Mouse (Mus musculus) hindbrain, embryonic 14.5 days (tissue): ENCODE measurements around the gene Nlrc5. TPM values are rescaled to one million over a fixed set of nuclear protein-coding genes. Genes with fewer than 3 reads are reported as not detected.

ENCODE experiments used
- ATAC-seq: fragments of 200-750 bp; cut with Nextera tagmentation; 2 replicates; pipeline ENCODE4 v1.8.0; 2017; ENCODE audit warnings: moderate number of reproducible peaks, mild to moderate bottlenecking, moderate TSS enrichment, moderate library complexity; ENCODE audit not compliant: low FRiP score
- DNase-seq: peaks from one replicate; pipeline ENCODE4 v3.0.0-alpha.2; 2015; ENCODE audit warnings: low spot score
- H3K27ac ChIP-seq: fragments of 300-500 bp; sonication (generic); 2 replicates; pipeline ENCODE4 v1.5.1; 2014; ENCODE audit warnings: mild to moderate bottlenecking, moderate library complexity
- H3K27me3 ChIP-seq: fragments of 300-500 bp; sonication (generic); 2 replicates; pipeline ENCODE4 v1.6.1; 2014; ENCODE audit warnings: mild to moderate bottlenecking, low read length, mixed read lengths; ENCODE audit not compliant: control insufficient read depth, insufficient read depth
- H3K36me3 ChIP-seq: fragments of 300-500 bp; sonication (generic); replicated peaks from 2 replicates; pipeline ENCODE4 v1.6.1; 2014; ENCODE audit not compliant: control insufficient read depth, insufficient read depth
- H3K4me1 ChIP-seq: fragments of 300-500 bp; sonication (generic); replicated peaks from 2 replicates; pipeline ENCODE4 v1.6.1; 2014; ENCODE audit warnings: antibody characterized with exemption, low read length, mixed read lengths; ENCODE audit not compliant: control insufficient read depth, insufficient read depth
- H3K4me2 ChIP-seq: fragments of 300-500 bp; sonication (generic); replicated peaks from 2 replicates; pipeline ENCODE4 v1.6.1; 2014; ENCODE audit warnings: mild to moderate bottlenecking, moderate library complexity
- H3K4me3 ChIP-seq: fragments of 300-500 bp; sonication (generic); replicated peaks from 2 replicates; pipeline ENCODE4 v1.5.1; 2014; ENCODE audit warnings: mild to moderate bottlenecking, low read length
- H3K9ac ChIP-seq: fragments of 300-500 bp; sonication (generic); 2 replicates; pipeline ENCODE4 v1.6.1; 2014
- H3K9me3 ChIP-seq: fragments of 300-500 bp; sonication (generic); 2 replicates; pipeline ENCODE4 v1.6.1; 2016; ENCODE audit warnings: low read length; ENCODE audit not compliant: control insufficient read depth
- WGBS: fragments of 180-500 bp; shearing (Covaris S2); extraction: QIAGEN DNeasy Blood & Tissue Kit; methylation state at CpG from one replicate; pipeline ENCODE4 v1.1.7; 2014; 5-methylcytosine and 5-hydroxymethylcytosine counted together
- polyA plus RNA-seq: library from polyadenylated mRNA; unstranded; fragments of >200 nt; fragmentation: Nextera tagmentation; extraction: Ambion mirVana; gene quantifications from 2 replicates; pipeline ENCODE4 v1.2.1, GENCODE M21; 2014

Gene Nlrc5
- polyA plus RNA-seq, 1 experiment from 2014 or later: 0.31 TPM

- Histone ChIP-seq H3K9ac (peak overlapping the region; percentile 56; the same call in 1 of the 2 replicates), H3K36me3 (no peaks in the 10 kb centered on the region), H3K4me1 (0 out of 2 replicates have a peak, but pooled peaks cover 6% of the 10 kb centered on the region), H3K4me3 (peak overlapping the region; percentile 22), H3K27ac (no peak overlapping the region), H3K27me3 (no peaks in the 10 kb centered on the region), H3K9me3 (no peaks in the 10 kb centered on the region), H3K4me2 (peak overlapping the region; percentile 59)
- DNase-seq (peak; percentile 84), ATAC-seq (peak; percentile 89)
- 6% methylated on average over 15 of the region's 15 CpGs for WGBS
These were observed 58.0 kb downstream of the Nlrc5 start for GRCm38 (mm10) chr8:94492021-94492681.

- 0 out of 2 replicates have a peak, but pooled peaks cover 6% of the 10 kb centered on the region for H3K4me1 ChIP-seq
- H3K27me3 ChIP-seq: no peaks in the 10 kb centered on the region
- DNase-seq: no peak
- no peaks in the 10 kb centered on the region for H3K36me3 ChIP-seq
- H3K9me3 ChIP-seq: no peaks in the 10 kb centered on the region
- no peak overlapping the region for H3K4me2 ChIP-seq
- no peak overlapping the region for H3K27ac ChIP-seq
- WGBS: 41% methylated on average over 1 of the region's 1 CpGs
- no peak overlapping the region for H3K9ac ChIP-seq
- ATAC-seq: no peak
- H3K4me3 ChIP-seq: no peak overlapping the region
These were observed 59.1 kb downstream of the Nlrc5 start for GRCm38 (mm10) chr8:94493240-94493639.

GRCm38 (mm10) chr8:94515430-94516208 lies 81.5 kb downstream of the Nlrc5 start:
- ATAC-seq (no peak), DNase-seq (no peak)
- Histone ChIP-seq H3K9ac (no peak overlapping the region), H3K9me3 (no peaks in the 10 kb centered on the region), H3K4me3 (no peak overlapping the region), H3K36me3 (no peaks in the 10 kb centered on the region), H3K4me2 (no peak overlapping the region), H3K27ac (no peak overlapping the region), H3K27me3 (no peaks in the 10 kb centered on the region), H3K4me1 (no peaks in the 10 kb centered on the region)
- 56% methylated on average over 5 of the region's 5 CpGs for WGBS

GRCm38 (mm10) chr8:94516209-94516593 lies 82.0 kb downstream of the Nlrc5 start:
- 30% methylated on average over 1 of the region's 1 CpGs for WGBS
- DNase-seq: no peak
- Histone ChIP-seq H3K4me1 (no peaks in the 10 kb centered on the region), H3K4me3 (no peak overlapping the region), H3K4me2 (no peak overlapping the region), H3K9me3 (no peaks in the 10 kb centered on the region), H3K27me3 (no peaks in the 10 kb centered on the region), H3K36me3 (no peaks in the 10 kb centered on the region), H3K27ac (no peak overlapping the region), H3K9ac (no peak overlapping the region)
- no peak for ATAC-seq

- Histone ChIP-seq H3K9ac (no peak overlapping the region), H3K4me1 (no peaks in the 10 kb centered on the region), H3K27me3 (no peaks in the 10 kb centered on the region), H3K4me2 (no peak overlapping the region), H3K36me3 (no peaks in the 10 kb centered on the region), H3K9me3 (no peaks in the 10 kb centered on the region), H3K27ac (no peak overlapping the region), H3K4me3 (no peak overlapping the region)
- 59% methylated on average over 2 of the region's 3 CpGs for WGBS
- ATAC-seq (no peak), DNase-seq (no peak)
These were observed 82.6 kb downstream of the Nlrc5 start for GRCm38 (mm10) chr8:94516766-94517165.

DNA sequence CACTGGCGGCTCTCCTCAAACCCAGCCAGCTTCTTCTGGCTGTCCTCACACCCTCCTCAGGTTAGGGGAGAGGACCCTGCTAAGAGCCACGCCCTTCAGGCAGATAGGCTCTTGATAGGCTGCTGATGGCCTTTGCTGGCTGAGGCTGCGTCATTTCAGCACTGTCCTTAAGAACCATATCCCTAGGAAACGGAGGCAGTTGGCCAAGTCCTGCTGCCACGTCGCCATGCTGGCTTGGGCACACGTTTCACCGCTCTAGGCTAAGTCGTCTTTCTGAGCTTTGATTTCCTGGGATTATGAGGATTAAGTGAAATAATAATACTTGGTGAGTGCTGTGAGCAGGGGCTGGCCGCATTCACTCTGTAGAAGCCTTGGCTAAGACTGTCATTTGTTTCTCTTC lies 84.2 kb downstream of the Nlrc5 start:
- H3K36me3 ChIP-seq: no peaks in the 10 kb centered on the region
- H3K27me3 ChIP-seq: no peaks in the 10 kb centered on the region
- DNase-seq (no peak), ATAC-seq (no peak)
- H3K9ac ChIP-seq: no peak overlapping the region
- no peak overlapping the region for H3K27ac ChIP-seq
- no peak overlapping the region for H3K4me3 ChIP-seq
- H3K4me2 ChIP-seq: no peak overlapping the region
- no peaks in the 10 kb centered on the region for H3K4me1 ChIP-seq
- H3K9me3 ChIP-seq: no peaks in the 10 kb centered on the region
- 74% methylated on average over 10 of the region's 10 CpGs for WGBS

DNA sequence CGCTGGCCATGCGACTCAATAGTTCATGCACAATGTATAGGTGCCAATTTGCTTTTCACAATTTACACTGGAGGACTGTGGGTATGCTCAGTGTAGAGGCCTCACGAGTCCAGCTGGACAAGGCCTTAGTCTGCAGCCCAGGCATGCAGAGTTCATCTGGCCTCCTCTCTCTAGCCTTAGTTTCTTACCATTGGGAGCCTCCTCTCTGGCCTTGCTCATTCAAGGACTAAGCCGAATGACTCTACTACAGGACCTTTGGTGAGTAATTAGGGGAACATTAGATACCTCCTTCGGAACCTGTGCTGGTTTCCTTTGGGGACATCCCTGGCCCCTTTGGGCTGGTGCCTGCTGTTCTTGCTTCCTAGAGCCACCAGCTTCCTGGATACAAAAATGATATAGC lies 84.9 kb downstream of the Nlrc5 start:
- Histone ChIP-seq H3K9ac (no peak overlapping the region), H3K27ac (no peak overlapping the region), H3K4me2 (no peak overlapping the region), H3K4me3 (no peak overlapping the region), H3K27me3 (no peaks in the 10 kb centered on the region), H3K9me3 (no peaks in the 10 kb centered on the region), H3K36me3 (no peaks in the 10 kb centered on the region), H3K4me1 (no peaks in the 10 kb centered on the region)
- 97% methylated on average over 5 of the region's 5 CpGs for WGBS
- no peak for ATAC-seq
- DNase-seq: no peak

DNA sequence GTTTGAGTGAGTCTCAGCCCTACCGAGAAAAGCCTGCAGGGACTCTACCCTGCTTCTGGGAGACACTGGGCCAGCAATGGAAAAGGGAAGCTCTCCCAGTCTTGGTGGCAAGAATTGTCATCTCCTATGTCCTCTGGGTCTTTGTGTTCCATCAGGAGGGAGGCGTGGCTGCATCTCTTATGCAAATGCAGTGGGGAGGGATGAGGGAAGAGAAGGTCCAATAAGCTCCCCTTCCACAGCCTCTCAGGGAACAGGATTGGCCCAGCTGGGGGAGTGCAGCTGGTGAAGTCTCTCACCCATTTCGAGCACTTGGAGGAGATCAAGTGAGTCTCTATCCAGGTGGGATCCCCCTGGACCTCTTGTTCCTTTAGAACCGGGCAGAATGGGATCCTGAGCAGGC lies 87.3 kb downstream of the Nlrc5 start:
- no peaks in the 10 kb centered on the region for H3K9me3 ChIP-seq
- H3K27ac ChIP-seq: no peak overlapping the region
- no peak overlapping the region for H3K9ac ChIP-seq
- H3K4me1 ChIP-seq: no peaks in the 10 kb centered on the region
- DNase-seq: no peak
- ATAC-seq: no peak
- H3K36me3 ChIP-seq: no peaks in the 10 kb centered on the region
- no peak overlapping the region for H3K4me2 ChIP-seq
- H3K27me3 ChIP-seq: no peaks in the 10 kb centered on the region
- WGBS: 69% methylated on average over 4 of the region's 4 CpGs
- H3K4me3 ChIP-seq: no peak overlapping the region

DNA sequence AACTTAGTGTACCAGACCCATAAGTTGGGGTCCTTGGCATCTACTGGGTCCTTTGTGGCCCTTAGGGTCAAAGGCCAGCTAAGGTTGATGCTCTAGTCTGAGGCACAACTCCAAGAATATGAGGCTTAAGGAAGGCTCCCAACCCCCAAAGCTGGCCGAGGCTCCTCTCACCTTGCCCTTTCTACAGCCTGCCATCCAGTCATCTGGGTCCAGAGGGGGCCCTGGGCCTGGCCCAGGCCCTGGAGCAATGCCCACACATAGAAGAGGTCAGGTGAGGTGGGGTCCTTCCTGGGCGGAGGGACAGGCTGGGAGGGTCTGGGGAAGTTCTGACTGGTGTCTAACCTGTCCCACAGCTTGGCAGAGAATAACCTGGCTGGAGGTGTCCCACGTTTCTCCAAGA lies 88.3 kb downstream of the Nlrc5 start:
- no peaks in the 10 kb centered on the region for H3K36me3 ChIP-seq
- ATAC-seq: no peak

More for the DNA sequence above, 88.3 kb downstream of the Nlrc5 start:
- Histone ChIP-seq H3K9me3 (no peaks in the 10 kb centered on the region), H3K27ac (no peak overlapping the region), H3K4me2 (no peak overlapping the region), H3K27me3 (no peaks in the 10 kb centered on the region), H3K4me1 (no peaks in the 10 kb centered on the region), H3K4me3 (no peak overlapping the region), H3K9ac (no peak overlapping the region)
- 85% methylated on average over 3 of the region's 3 CpGs for WGBS
- no peak for DNase-seq
